Mouse (Mus musculus): Measurements from ENCODE around the gene Ngf. TPM values are rescaled to one million over a fixed set of nuclear protein-coding genes. Genes with fewer than 3 reads are reported as not detected.

The Ngf gene
- polyA plus RNA-seq, 1 experiment from 2014 or later, result 0.63 TPM

DNA sequence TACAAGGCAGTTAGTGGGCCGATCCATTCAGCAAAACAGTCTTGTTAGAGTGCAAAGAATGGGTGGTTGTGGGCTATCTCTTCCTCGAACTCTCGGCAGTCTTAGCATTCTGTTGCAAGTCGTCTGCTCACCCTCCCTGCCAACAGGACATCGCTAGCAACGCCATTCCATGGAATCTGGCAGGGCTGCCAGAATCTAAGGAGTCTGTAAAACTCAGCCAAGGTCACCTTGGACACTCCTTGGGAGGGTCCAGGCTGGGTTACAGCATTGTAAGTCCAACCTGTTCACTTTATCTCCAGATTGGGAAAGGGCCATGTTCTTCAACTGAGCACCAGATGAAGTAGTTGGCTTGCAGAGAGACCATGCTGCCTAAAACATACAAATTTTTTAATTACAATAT is 29.2 kb downstream of the Ngf start:
- 64% methylated on average over 6 of the region's 6 CpGs for WGBS (ENCODE audit: insufficient replicate concordance)
- Histone ChIP-seq H3K4me2 (no peak overlapping the region), H3K9me3 (replicated peaks; ENCODE audit: control insufficient read depth, low read length) (no peaks in the 10 kb centered on the region), H3K36me3 (ENCODE audit: control insufficient read depth, insufficient read depth, low read length) (no peaks in the 10 kb centered on the region), H3K27me3 (ENCODE audit: control insufficient read depth, insufficient read depth, low read length) (no peaks in the 10 kb centered on the region), H3K9ac (ENCODE audit: low read depth, low read length) (no peak overlapping the region), H3K4me1 (ENCODE audit: control insufficient read depth, insufficient read depth, low read length) (no peaks in the 10 kb centered on the region), H3K4me3 (ENCODE audit: low read depth, low read length) (no peak overlapping the region), H3K27ac (ENCODE audit: low read depth, low read length) (no peak overlapping the region)
- no peak for ATAC-seq (replicated peaks; ENCODE audit: insufficient number of reproducible peaks, low FRiP score, low TSS enrichment)

DNA sequence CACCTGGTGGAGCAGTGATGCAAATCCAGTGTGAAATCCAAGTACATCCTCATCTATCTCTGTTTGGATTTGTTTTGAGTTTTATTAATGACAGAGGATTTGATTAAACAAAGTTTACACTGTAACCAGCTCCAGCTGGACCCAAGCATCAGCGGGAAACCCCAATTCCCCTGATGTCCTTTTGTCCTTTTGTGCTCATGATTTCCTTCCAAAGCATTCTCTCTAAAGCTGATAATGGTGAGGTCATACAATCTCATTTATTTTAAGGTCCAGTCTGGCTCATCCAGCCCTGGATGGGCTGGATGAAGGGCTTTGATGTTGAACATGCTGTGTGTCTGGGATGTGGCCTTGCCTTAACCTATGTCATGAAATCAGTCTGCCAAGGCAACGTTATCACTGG is 30.3 kb downstream of the Ngf start:
- no peak for ATAC-seq (replicated peaks; ENCODE audit: insufficient number of reproducible peaks, low FRiP score, low TSS enrichment)
- no peaks in the 10 kb centered on the region for H3K27me3 ChIP-seq (ENCODE audit: control insufficient read depth, insufficient read depth, low read length)
- no peak overlapping the region for H3K27ac ChIP-seq (ENCODE audit: low read depth, low read length)
- 74% methylated on average over 2 of the region's 2 CpGs for WGBS (ENCODE audit: insufficient replicate concordance)
- H3K36me3 ChIP-seq (ENCODE audit: control insufficient read depth, insufficient read depth, low read length), result no peaks in the 10 kb centered on the region
- H3K4me2 ChIP-seq, result no peak overlapping the region
- H3K4me3 ChIP-seq (ENCODE audit: low read depth, low read length), result no peak overlapping the region
- H3K9me3 ChIP-seq (replicated peaks; ENCODE audit: control insufficient read depth, low read length), result no peaks in the 10 kb centered on the region
- no peak overlapping the region for H3K9ac ChIP-seq (ENCODE audit: low read depth, low read length)
- no peaks in the 10 kb centered on the region for H3K4me1 ChIP-seq (ENCODE audit: control insufficient read depth, insufficient read depth, low read length)

DNA sequence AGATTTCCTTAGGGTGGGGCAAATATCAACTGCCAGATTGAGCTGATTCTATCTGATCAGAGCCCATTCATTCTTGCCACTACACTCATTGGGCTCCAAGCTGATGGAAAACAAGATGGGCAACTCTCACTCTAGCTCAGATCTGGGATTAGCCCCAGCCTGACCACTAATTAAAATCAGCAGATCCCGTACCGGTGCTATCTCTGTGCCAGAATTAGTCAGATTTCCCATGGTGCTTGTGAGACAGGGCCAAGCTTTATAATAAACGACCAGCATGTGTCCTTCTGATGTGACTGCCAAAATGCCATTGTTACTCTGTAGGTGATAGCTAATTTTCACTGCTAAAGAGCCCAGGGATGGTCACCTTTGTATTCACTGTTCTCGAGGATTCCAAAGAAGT is 31.5 kb downstream of the Ngf start:
- Histone ChIP-seq H3K4me2 (no peak overlapping the region), H3K9ac (ENCODE audit: low read depth, low read length) (no peak overlapping the region), H3K36me3 (ENCODE audit: control insufficient read depth, insufficient read depth, low read length) (no peaks in the 10 kb centered on the region), H3K4me1 (ENCODE audit: control insufficient read depth, insufficient read depth, low read length) (no peaks in the 10 kb centered on the region), H3K9me3 (replicated peaks; ENCODE audit: control insufficient read depth, low read length) (no peaks in the 10 kb centered on the region), H3K27ac (ENCODE audit: low read depth, low read length) (no peak overlapping the region), H3K4me3 (ENCODE audit: low read depth, low read length) (no peak overlapping the region), H3K27me3 (ENCODE audit: control insufficient read depth, insufficient read depth, low read length) (no peaks in the 10 kb centered on the region)
- WGBS (ENCODE audit: insufficient replicate concordance), result 71% methylated on average over 4 of the region's 4 CpGs
- no peak for ATAC-seq (replicated peaks; ENCODE audit: insufficient number of reproducible peaks, low FRiP score, low TSS enrichment)

DNA sequence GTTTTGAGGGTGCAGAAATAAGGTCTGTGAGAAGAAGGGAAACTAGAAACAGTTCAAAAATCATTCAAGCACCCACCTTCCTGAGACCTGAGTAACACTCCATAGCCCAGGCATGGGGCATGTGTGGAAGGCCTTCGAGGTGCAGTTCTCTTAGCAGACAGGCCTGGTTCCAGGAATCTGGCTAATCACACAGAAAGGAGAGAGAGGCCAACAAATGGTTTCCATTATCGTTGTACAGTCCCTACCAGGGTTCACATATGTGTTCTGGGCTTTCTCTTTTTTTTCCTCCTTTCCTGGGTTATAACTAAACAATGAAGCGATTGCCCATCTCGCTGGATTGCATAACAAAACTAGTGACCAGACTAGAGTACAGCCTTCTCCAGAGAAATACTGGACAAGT is 35.4 kb downstream of the Ngf start:
- Histone ChIP-seq H3K4me2 (no peak overlapping the region), H3K9me3 (replicated peaks; ENCODE audit: control insufficient read depth, low read length) (no peaks in the 10 kb centered on the region), H3K9ac (ENCODE audit: low read depth, low read length) (no peak overlapping the region), H3K4me3 (ENCODE audit: low read depth, low read length) (no peak overlapping the region), H3K27me3 (ENCODE audit: control insufficient read depth, insufficient read depth, low read length) (no peaks in the 10 kb centered on the region), H3K27ac (ENCODE audit: low read depth, low read length) (no peak overlapping the region), H3K36me3 (ENCODE audit: control insufficient read depth, insufficient read depth, low read length) (no peaks in the 10 kb centered on the region), H3K4me1 (ENCODE audit: control insufficient read depth, insufficient read depth, low read length) (no peaks in the 10 kb centered on the region)
- 87% methylated on average over 4 of the region's 4 CpGs for WGBS (ENCODE audit: insufficient replicate concordance)
- no peak for ATAC-seq (replicated peaks; ENCODE audit: insufficient number of reproducible peaks, low FRiP score, low TSS enrichment)

DNA sequence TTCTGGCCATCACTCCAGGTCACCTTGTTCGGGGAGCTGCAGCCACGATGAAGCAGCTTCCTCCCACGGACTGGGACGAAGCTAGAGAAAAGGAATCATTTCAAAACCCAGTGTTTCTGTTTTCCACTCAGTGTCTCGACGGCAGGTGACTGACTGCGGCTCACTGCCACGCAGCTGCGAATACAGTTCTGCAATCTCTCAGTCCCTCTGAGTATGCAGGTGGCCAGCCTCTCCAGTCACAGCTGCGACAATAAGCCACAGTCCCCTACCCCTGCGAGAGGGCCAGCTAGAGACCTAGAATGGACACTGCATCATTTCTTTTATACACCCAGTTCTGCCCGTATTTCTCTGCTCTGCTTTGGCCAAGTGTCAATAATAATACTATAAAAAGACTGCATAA is 36.3 kb downstream of the Ngf start:
- H3K9me3 ChIP-seq (replicated peaks; ENCODE audit: control insufficient read depth, low read length), result no peaks in the 10 kb centered on the region
- ATAC-seq (replicated peaks; ENCODE audit: insufficient number of reproducible peaks, low FRiP score, low TSS enrichment), result no peak

DNA sequence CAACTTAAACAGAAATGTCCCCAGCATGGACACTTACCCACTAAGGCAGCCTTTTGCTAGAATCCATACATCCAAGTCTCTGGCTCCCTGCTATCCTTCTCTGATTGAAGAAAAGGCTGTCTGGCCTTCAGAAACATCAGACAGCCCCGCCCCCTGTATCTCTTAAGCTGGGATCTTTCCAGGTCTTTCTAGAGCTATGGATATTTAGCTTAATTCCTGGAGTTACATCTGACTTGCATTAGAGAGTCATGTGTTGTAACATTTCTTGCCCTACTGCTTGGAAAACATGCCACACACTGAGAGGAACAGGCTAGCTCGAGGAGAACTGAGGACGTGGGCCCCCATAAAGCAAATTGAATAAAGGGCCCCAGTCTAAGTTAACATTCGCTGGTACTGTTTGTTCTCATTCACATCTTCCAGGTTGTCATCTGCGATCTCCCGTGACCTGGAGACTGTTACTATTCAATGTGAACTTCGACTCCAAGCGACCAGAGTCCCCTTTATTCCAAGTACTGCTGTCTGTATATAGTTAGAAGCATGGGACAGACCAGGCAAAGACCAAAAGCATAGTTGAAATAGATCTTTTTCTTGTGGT is 38.0 kb downstream of the Ngf start:
- Histone ChIP-seq H3K4me2 (no peak overlapping the region), H3K27me3 (ENCODE audit: control insufficient read depth, insufficient read depth, low read length) (no peaks in the 10 kb centered on the region), H3K4me3 (ENCODE audit: low read depth, low read length) (no peak overlapping the region), H3K9me3 (replicated peaks; ENCODE audit: control insufficient read depth, low read length) (no peaks in the 10 kb centered on the region), H3K27ac (ENCODE audit: low read depth, low read length) (no peak overlapping the region), H3K4me1 (ENCODE audit: control insufficient read depth, insufficient read depth, low read length) (no peaks in the 10 kb centered on the region), H3K36me3 (ENCODE audit: control insufficient read depth, insufficient read depth, low read length) (no peaks in the 10 kb centered on the region), H3K9ac (ENCODE audit: low read depth, low read length) (no peak overlapping the region)
- WGBS (ENCODE audit: insufficient replicate concordance), result 80% methylated on average over 8 of the region's 8 CpGs
- ATAC-seq (replicated peaks; ENCODE audit: insufficient number of reproducible peaks, low FRiP score, low TSS enrichment), result no peak

More for the DNA sequence above, 36.3 kb downstream of the Ngf start:
- Histone ChIP-seq H3K4me3 (ENCODE audit: low read depth, low read length) (no peak overlapping the region), H3K4me2 (no peak overlapping the region), H3K4me1 (ENCODE audit: control insufficient read depth, insufficient read depth, low read length) (no peaks in the 10 kb centered on the region), H3K27me3 (ENCODE audit: control insufficient read depth, insufficient read depth, low read length) (no peaks in the 10 kb centered on the region), H3K36me3 (ENCODE audit: control insufficient read depth, insufficient read depth, low read length) (no peaks in the 10 kb centered on the region), H3K27ac (ENCODE audit: low read depth, low read length) (no peak overlapping the region), H3K9ac (ENCODE audit: low read depth, low read length) (no peak overlapping the region)
- 68% methylated on average over 12 of the region's 12 CpGs for WGBS (ENCODE audit: insufficient replicate concordance)

DNA sequence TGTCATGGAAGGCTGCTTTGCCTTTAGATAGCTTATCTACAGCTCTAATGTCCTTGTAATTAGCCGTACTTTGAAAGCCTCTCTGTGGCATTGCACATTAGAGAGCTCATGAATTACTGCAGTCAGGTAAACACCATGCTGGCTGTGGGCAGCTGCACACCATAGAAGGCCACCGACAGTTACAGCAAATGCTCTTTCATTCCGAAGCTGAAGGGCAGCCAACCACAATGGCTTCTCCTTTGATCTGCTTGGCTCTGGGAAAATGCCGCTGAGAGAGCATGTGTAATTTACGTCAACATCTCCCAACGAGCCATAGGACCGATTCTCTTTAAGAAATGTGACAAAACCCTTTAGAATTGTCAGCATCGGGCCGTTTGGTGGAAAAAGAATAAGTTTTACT is 38.7 kb downstream of the Ngf start:
- Histone ChIP-seq H3K4me2 (no peak overlapping the region), H3K27ac (ENCODE audit: low read depth, low read length) (no peak overlapping the region), H3K36me3 (ENCODE audit: control insufficient read depth, insufficient read depth, low read length) (no peaks in the 10 kb centered on the region), H3K4me1 (ENCODE audit: control insufficient read depth, insufficient read depth, low read length) (no peaks in the 10 kb centered on the region), H3K27me3 (ENCODE audit: control insufficient read depth, insufficient read depth, low read length) (no peaks in the 10 kb centered on the region), H3K9me3 (replicated peaks; ENCODE audit: control insufficient read depth, low read length) (no peaks in the 10 kb centered on the region), H3K4me3 (ENCODE audit: low read depth, low read length) (no peak overlapping the region), H3K9ac (ENCODE audit: low read depth, low read length) (no peak overlapping the region)
- 63% methylated on average over 9 of the region's 9 CpGs for WGBS (ENCODE audit: insufficient replicate concordance)
- ATAC-seq (replicated peaks; ENCODE audit: insufficient number of reproducible peaks, low FRiP score, low TSS enrichment), result no peak

DNA sequence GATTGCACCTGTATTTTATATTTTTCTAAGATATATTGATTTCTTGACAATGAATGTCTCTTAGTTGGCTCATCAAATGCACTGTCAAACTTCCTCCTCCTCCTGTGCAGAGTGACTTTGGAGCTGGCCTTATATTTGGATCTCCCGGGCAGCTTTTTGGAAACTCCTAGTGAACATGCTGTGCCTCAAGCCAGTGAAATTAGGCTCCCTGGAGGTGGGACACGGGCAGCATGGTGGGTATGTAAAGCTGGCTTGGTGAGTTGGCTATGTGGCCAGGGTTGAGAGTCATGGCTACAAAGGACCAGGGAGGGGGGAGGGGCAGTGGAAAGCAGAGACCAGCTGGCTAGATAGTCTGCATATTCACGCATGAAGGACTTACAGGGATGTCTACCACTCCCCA is 39.9 kb downstream of the Ngf start:
- 57% methylated on average over 3 of the region's 3 CpGs for WGBS (ENCODE audit: insufficient replicate concordance)
- no peaks in the 10 kb centered on the region for H3K9me3 ChIP-seq (replicated peaks; ENCODE audit: control insufficient read depth, low read length)
- no peak overlapping the region for H3K4me3 ChIP-seq (ENCODE audit: low read depth, low read length)
- H3K9ac ChIP-seq (ENCODE audit: low read depth, low read length), result no peak overlapping the region
- no peak overlapping the region for H3K27ac ChIP-seq (ENCODE audit: low read depth, low read length)
- H3K4me2 ChIP-seq, result no peak overlapping the region
- no peaks in the 10 kb centered on the region for H3K27me3 ChIP-seq (ENCODE audit: control insufficient read depth, insufficient read depth, low read length)
- H3K36me3 ChIP-seq (ENCODE audit: control insufficient read depth, insufficient read depth, low read length), result no peaks in the 10 kb centered on the region
- ATAC-seq (replicated peaks; ENCODE audit: insufficient number of reproducible peaks, low FRiP score, low TSS enrichment), result no peak
- H3K4me1 ChIP-seq (ENCODE audit: control insufficient read depth, insufficient read depth, low read length), result no peaks in the 10 kb centered on the region

DNA sequence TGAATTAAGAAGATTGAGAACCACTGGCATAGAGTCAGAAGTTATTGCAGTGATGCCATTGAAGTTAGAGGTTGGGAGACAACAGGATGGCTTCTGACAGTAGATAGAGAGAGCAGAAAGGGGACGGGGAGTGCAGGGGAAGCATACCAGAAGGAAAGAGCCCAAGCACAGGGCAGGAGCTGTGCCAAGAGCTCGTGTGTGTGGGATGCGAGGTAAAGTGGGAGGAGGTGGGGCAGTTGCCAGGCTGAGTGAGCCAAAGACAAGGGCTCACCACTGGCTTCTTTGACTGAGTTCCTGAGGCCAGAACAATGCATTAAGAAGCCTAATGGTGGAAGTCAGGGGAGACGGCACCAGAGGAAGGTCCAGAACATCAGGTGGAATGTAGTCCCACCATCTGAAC is 47.2 kb downstream of the Ngf start:
- no peak overlapping the region for H3K9ac ChIP-seq (ENCODE audit: low read depth, low read length)
- WGBS (ENCODE audit: insufficient replicate concordance), result 79% methylated on average over 4 of the region's 4 CpGs
- no peaks in the 10 kb centered on the region for H3K27me3 ChIP-seq (ENCODE audit: control insufficient read depth, insufficient read depth, low read length)
- H3K27ac ChIP-seq (ENCODE audit: low read depth, low read length), result no peak overlapping the region
- no peaks in the 10 kb centered on the region for H3K36me3 ChIP-seq (ENCODE audit: control insufficient read depth, insufficient read depth, low read length)
- H3K4me3 ChIP-seq (ENCODE audit: low read depth, low read length), result no peak overlapping the region
- H3K4me1 ChIP-seq (ENCODE audit: control insufficient read depth, insufficient read depth, low read length), result peaks cover 2% of the 10 kb centered on the region; the same call in 1 of the 2 replicates
- no peak for ATAC-seq (replicated peaks; ENCODE audit: insufficient number of reproducible peaks, low FRiP score, low TSS enrichment)
- no peaks in the 10 kb centered on the region for H3K9me3 ChIP-seq (replicated peaks; ENCODE audit: control insufficient read depth, low read length)
- no peak overlapping the region for H3K4me2 ChIP-seq
